Mouse (Mus musculus) embryo, embryonic 10.5 days (tissue): ENCODE results near the gene Gna14.

Experiments used
- DNase-seq: peaks from one replicate; pipeline ENCODE4 v3.0.0-alpha.2; 2015; ENCODE audit warnings: low spot score

Gene Gna14

DNA sequence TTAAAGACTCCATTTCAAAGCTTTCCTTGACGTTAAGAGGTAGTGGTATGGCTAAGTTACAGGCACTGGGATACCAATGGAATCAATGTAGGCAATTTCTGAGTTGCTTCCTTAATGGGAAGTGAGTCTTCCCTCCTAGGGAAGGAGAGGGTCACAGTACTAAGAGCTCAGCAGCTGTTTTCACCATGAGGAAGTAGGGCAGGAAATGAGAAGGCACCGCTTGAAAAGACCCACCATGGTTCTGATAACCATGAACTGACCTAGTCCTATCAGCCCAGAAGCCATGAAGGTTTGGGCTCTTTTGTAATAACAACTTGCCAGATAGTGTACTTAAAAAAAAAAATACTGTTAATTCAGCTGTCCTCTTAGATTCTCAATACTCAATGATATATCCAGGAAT, 20.6 kb downstream of the Gna14 start:
- no peak for DNase-seq

- DNase-seq = no peak
These were observed 21.6 kb downstream of the Gna14 start for GRCm38 (mm10) chr19:16457127-16457526.

- DNase-seq = no peak
These were observed 23.8 kb downstream of the Gna14 start for GRCm38 (mm10) chr19:16459317-16459716.

GRCm38 (mm10) chr19:16460292-16460691, 24.7 kb downstream of the Gna14 start:
- peak; percentile 21 for DNase-seq

DNA sequence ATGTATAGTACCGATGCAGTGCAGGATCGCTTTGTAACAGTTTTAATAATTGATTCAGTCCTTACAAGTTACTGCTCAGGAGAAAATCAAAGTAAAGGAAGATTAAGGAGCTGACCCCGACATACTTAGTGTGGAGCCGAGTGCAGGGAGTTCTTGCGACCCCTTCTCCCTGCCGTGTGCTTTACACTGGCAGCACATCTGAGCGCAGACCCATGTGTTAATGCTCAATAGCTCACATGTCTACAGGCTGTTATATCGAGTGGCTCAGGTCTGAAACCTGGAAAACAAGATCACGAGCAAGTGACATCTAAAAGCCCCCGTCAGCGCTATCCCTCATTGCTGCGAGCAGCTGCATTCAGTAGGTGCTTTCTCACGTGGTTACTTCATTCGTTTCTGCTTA, 25.3 kb downstream of the Gna14 start:
- no peak for DNase-seq

DNA sequence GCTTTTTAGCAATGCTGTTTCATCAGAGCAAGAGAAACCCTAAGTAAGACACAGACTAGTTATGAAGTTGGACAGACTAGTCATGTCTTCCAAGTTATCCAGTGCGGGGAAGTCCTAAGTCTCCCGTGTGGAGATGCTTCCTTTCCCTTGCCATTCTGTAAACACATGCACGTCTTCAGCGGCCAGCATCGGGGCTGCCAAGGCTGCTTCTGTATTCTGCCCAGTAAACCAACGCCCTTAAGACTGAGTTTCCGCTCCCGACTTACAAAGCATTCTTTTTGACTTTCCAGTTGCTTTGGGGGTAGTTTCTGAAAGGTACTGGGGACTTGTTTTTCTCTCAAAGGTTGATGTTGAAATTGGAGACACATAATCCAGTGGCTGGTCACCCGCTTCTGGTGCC, 26.9 kb downstream of the Gna14 start:
- no peak for DNase-seq

GRCm38 (mm10) chr19:16464730-16465129, 29.2 kb downstream of the Gna14 start:
- no peak for DNase-seq

GRCm38 (mm10) chr19:16468756-16469374, 33.3 kb downstream of the Gna14 start:
- no peak for DNase-seq

DNA sequence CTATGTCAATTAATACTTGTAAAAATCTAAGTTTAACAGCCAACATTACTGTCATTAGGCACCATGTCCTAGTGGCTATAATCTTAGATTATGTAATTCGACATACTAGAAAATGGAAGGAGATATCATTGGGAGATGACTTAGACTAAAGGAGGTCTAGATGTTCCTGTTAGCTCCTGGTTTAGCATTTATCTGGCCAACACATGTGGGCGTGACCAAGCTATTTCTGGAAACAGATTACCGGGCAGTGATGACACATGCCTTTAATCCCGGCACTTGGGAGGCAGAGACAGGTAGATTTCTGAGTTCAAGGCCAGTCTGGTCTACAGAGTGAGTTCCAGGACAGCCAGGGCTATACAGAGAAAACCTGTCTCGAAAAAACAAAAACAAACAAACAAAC, 37.1 kb downstream of the Gna14 start:
- no peak for DNase-seq

DNA sequence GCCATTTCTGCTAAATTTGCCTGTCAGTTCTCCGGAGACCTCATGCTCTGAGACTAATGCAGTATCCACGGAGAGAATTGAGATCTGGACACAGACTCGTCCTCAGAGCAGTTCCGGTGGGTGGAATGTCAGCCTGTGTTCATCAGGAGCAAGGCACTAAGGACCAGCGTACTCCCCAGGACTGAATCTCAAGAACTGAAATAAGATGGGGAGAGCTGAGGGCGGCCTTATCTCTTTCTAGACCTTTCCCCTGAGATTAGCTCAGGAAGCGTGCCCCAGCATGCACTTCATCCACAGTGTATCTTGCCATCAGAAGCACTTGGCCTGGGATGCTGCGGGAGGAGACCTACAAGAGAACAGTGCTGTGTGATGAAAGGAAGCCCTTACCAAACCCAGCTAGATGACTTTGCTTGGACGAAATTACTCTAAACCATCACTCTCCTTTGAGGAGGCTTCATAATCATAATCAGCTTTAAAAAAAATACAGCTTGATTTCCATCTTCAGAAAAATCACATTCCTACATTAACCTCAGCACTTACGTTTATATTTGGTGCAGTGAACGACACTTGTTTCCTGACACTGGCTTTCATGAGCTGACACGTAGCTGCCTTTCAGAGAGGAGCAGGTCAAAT, 41.9 kb downstream of the Gna14 start:
- no peak for DNase-seq

DNA sequence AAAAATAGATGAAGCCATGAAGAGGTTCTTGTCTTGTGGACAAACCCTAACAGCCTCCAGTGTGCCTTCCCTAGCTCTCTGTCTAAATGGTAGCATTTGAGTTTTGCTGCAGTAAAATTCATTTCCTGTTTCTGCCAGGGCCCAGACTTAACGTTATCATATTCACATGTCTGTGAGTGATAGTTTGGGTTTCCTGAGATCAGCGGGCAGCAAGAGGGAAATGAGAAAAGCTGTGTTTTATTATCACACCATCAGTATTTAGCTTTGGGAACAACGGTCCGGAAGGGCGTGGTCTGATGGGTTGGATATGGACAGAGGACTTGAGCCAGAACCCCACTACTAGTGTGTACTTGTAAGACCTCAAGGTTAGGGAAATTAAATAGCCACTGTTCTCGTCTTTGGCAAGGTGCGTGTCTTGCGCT, 42.6 kb downstream of the Gna14 start:
- DNase-seq = no peak

DNA sequence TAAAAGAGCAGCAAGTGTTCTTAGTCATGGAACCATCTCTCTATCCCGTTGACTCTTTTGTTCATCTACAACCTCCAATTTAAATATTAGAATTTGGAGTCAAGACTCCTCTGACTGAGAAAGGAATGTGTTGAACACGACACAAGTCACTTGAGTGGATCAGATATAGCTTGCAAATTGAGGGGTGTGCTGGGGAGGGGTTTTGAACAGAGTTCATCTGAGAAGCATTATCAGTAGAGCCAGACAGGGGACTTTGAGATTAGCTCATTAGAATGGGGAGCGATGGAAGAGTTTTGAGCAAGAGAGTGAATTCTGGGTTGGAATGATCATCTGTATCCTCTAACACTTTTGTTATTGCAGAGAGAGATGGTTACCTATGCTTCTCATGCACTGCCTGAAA, 46.5 kb downstream of the Gna14 start:
- no peak for DNase-seq

- no peak for DNase-seq
These were observed 48.7 kb downstream of the Gna14 start for GRCm38 (mm10) chr19:16484237-16484636.

DNA sequence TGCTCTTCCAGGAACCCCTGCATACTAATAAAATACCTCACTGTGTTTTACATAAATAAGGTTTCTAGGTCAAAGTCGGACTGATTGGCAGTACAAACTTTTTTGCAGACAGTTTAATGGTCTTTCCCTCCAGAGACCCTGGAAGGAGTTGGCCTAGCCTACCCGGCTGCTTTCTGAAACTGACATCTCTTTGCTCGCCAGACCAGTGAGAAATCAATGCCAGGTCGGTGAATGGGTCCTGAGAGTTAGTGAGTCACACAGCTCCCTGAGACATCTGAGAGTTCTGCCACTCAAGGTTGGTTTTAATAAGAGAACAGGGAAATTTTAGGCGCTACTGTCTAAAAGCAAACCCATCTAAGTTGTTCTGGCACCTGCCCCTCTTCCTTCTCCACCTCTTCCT, 49.1 kb downstream of the Gna14 start:
- no peak for DNase-seq

DNA sequence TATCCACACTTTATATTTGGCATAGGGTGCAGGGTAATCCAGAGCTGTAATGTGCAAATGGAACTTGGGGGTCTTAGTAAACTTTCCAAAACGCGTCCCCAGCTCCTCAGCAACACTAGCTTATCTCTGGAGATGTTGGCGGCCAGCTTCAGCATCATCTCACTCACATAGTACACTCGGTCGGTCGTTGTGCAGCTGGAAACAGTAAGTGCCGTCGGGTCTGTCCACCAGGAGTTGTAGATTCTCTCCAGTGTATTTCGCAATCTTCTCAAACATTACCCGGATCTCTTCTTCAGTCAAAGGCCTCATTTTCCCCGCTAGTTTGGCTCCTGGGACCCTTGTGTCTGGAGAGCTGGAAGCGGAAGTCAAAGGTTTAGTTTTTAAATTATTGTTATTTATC, 55.2 kb downstream of the Gna14 start:
- DNase-seq = peak; percentile 8

GRCm38 (mm10) chr19:16491497-16491896, 55.9 kb downstream of the Gna14 start:
- DNase-seq = peak; percentile 45

DNA sequence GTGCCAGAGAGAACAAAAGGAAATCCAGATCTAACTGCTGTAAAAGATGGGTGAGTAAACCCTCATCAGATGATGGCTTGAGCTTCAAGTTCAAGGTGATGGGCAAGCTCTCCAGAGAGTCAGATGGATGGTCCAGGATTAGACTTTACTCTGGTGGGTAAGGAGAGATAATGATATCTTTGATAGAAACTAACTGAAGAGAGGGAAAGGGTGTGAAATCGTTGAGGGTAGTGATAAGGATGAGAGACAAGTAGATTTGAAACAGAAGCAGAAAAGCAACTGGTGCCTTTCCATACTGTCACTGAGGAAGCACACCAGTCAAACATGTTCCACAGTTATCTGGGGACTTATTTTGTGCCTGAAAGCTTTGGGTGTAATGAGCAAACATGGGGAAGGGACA, 56.9 kb downstream of the Gna14 start:
- no peak for DNase-seq

DNA sequence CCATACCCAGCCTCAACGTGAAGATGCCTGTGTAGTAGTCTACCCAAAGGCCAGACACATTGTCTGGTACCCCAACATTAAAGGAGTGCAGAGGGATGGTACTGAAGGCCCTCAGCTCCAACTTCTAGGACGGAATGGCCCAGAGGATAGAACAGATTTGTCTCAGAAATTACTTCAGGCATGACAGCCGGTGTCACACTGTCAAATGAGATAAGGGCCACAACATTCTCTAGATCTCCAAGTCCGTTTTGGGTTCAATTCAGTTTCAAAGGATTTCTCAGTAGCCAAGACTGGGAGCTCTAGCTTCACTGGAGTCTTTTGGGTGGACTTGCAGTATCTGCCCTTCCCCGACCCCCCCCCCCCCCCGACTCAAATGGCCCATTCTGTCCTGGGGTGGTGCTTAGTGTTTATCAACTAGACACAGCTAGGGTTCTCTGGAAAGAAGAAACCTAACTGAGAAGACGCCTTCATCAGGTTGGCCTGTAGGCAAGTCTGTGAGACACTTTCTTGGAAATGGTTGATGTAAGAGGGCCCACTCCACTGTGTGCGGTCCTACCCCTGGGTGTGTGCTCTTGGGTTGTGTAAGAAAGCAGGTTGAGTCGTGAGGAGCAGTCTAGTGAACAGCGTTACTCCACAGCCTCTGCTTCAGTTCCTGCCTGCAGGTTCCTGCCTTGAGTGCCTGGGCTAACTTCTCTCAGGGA, 59.4 kb downstream of the Gna14 start:
- DNase-seq = no peak

GRCm38 (mm10) chr19:16496016-16496415, 60.5 kb downstream of the Gna14 start:
- DNase-seq = no peak

- DNase-seq = no peak
These were observed 66.5 kb downstream of the Gna14 start for GRCm38 (mm10) chr19:16502054-16502453.

GRCm38 (mm10) chr19:16506711-16507364, 71.3 kb downstream of the Gna14 start:
- peak; percentile 52 for DNase-seq

GRCm38 (mm10) chr19:16510343-16511080, 75.0 kb downstream of the Gna14 start:
- no peak for DNase-seq
